Mouse (Mus musculus): ENCODE measurements around the gene S100a6. TPM values are rescaled to one million over a fixed set of nuclear protein-coding genes. Genes with fewer than 3 reads are reported as not detected.
A peak's percentile ranks its signal among the peaks of the same experiment; 100 is the strongest.

Gene S100a6
- total and polyA plus RNA-seq, 2 experiments from 2014 or later = 12.9 to 59.0 TPM

DNA sequence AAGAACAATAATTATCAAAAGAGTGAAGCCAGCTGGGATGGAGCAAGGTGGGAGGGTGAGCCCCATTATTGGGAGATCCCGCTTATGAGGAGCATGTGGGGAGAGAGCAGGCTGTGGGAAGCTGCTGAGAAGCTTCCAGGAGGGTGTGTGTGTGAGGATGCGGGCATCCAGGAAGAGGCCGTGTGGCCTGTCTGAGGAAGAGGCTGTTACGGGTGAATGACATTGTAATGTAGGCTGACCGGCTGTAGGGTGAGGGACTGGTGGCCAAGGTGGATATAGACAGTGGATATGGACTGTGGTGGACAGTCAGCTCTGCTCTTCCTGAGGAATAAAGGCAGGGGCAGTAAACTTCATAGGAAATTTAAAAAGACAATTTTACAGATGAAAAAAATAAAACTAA, 12.8 kb downstream of the S100a6 start:
- Histone ChIP-seq H3K4me3 (ENCODE audit: low read length) (no peak overlapping the region), H3K36me3 (ENCODE audit: insufficient read depth, low read length) (no peaks in the 10 kb centered on the region), H3K4me1 (ENCODE audit: insufficient read depth, low read length) (peaks cover 8% of the 10 kb centered on the region; the same call in 1 of the 2 replicates), H3K4me2 (ENCODE audit: low read depth, low read length) (no peak overlapping the region), H3K27me3 (ENCODE audit: insufficient read depth, low read length) (no peaks in the 10 kb centered on the region), H3K27ac (no peak overlapping the region), H3K9me3 (ENCODE audit: low read length) (no peaks in the 10 kb centered on the region), H3K9ac (replicated peaks; ENCODE audit: low read length) (no peak overlapping the region)
- no peak for DNase-seq (ENCODE audit: low spot score)
- WGBS = 64% methylated on average over 5 of the region's 5 CpGs
- no peak for TF ChIP-seq CTCF (IDR thresholded peaks at IDR 0.05; ENCODE audit: low read depth)
- no peak for ATAC-seq

DNA sequence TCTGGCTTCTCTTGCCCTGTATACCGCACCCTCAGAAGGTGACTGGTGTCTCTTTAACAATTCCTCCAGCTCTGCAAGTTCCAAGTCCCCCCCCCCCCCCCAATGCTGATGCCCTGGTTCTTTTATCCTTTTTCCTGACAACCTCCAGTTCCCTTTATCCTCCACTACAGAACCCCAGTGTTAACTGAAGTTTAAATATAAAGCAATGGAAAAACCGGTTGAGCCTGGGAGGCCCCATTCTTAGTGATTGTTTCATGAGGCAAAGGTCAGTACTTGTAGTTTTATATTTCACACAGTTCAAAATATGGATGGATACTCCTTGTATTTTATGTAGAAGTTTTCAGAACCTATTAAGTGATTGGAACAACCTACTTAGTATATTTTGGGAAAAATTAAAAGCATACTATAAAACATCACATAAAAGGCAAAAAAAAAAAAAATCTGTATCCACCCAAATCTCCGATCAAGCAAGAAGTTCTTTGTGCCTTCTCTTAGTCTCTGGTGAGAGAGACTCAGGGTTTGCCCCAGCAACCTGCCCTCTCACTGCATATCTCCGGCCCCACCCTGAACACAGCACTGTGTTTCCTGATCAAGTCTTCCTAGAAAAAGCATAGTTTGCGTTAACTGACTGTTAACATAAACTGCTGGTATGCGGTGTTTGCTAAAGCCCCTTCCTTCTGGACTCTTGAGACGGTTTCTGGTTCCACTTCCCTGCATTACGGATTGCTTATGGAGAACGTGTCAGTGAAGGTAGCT, 13.8 kb downstream of the S100a6 start:
- H3K4me3 ChIP-seq (ENCODE audit: low read length) = no peak overlapping the region
- no peaks in the 10 kb centered on the region for H3K36me3 ChIP-seq (ENCODE audit: insufficient read depth, low read length)
- H3K4me2 ChIP-seq (ENCODE audit: low read depth, low read length) = no peak overlapping the region
- H3K27me3 ChIP-seq (ENCODE audit: insufficient read depth, low read length) = no peaks in the 10 kb centered on the region
- ATAC-seq (no peak), DNase-seq (ENCODE audit: low spot score) (no peak)
- H3K9ac ChIP-seq (replicated peaks; ENCODE audit: low read length) = no peak overlapping the region
- H3K4me1 ChIP-seq (ENCODE audit: insufficient read depth, low read length) = peaks cover 8% of the 10 kb centered on the region; the same call in 1 of the 2 replicates
- no peaks in the 10 kb centered on the region for H3K9me3 ChIP-seq (ENCODE audit: low read length)
- H3K27ac ChIP-seq = no peak overlapping the region
- WGBS = 78% methylated on average over 9 of the region's 9 CpGs
- no peak for TF ChIP-seq CTCF (IDR thresholded peaks at IDR 0.05; ENCODE audit: low read depth)

DNA sequence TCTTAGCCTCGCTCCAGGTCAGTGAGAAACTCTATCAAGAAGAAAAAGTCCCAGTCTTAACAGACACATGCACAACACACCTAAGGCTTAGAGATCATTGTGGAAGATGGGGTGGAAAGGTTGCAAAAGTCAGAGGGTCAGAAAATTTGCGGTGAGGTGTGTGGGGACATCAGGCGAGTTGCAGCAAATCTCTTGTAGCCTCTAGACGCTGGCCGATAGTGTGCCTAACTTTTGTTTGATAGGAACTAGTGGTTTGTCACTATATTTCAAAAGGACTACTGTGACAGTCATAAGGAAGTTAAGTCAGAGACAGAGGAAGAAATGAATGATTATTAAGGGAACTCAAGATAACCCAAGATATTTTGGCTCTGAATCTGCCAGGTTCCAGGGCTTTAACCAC, 14.7 kb downstream of the S100a6 start:
- WGBS = 95% methylated on average over 5 of the region's 5 CpGs

DNA sequence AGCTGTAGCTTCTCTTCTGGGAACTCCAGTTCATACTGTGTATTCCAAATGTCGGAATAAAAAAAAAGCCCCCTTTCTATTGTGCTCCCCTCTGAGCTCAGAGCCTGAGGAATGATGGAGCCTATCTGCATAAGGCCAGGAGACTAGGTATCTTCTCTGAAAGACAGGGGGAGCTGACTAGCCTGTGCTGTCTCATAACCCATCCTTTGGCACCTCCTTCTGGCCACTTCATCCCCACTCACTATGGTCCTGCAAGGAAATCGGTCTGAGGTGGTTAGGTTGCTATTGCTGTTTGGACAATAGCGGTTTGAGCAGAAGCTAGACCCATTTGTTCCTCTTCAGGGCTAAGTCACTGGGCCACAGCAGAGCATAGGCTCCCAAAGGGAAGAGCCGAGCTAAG, 15.1 kb downstream of the S100a6 start:
- H3K4me2 ChIP-seq (ENCODE audit: low read depth, low read length) = no peak overlapping the region

More for the DNA sequence above, 14.7 kb downstream of the S100a6 start:
- Histone ChIP-seq H3K9me3 (ENCODE audit: low read length) (no peaks in the 10 kb centered on the region), H3K27ac (no peak overlapping the region), H3K9ac (replicated peaks; ENCODE audit: low read length) (no peak overlapping the region), H3K4me1 (ENCODE audit: insufficient read depth, low read length) (peaks cover 8% of the 10 kb centered on the region; the same call in 1 of the 2 replicates), H3K27me3 (ENCODE audit: insufficient read depth, low read length) (no peaks in the 10 kb centered on the region), H3K4me2 (ENCODE audit: low read depth, low read length) (no peak overlapping the region), H3K36me3 (ENCODE audit: insufficient read depth, low read length) (no peaks in the 10 kb centered on the region), H3K4me3 (ENCODE audit: low read length) (no peak overlapping the region)
- ATAC-seq = no peak
- TF ChIP-seq CTCF (IDR thresholded peaks at IDR 0.05; ENCODE audit: low read depth) = no peak
- no peak for DNase-seq (ENCODE audit: low spot score)

DNA sequence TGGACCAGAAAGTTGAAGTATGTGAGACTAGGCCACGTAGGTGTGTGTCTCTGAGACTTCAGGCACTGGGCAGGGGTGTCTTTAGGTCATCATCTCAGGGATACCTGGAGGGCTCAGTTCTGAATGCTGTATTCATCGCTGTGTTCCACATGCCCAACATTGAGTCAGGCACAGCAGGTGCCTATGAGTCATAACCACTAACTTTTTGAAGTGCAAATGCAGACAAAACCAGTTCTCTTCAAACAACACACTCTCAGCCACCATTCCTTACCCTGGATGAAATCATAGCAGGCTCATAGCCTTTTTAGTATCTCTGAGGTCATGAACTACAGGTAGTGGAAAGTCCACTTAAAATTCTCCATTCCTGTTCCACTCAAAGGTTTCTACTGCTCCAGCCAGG, 16.6 kb downstream of the S100a6 start:
- H3K4me1 ChIP-seq (ENCODE audit: insufficient read depth, low read length) = no peaks in the 10 kb centered on the region
- 77% methylated on average over 2 of the region's 2 CpGs for WGBS
- H3K27ac ChIP-seq = no peak overlapping the region

More for the DNA sequence above, 15.1 kb downstream of the S100a6 start:
- ATAC-seq = peak; percentile 70
- Histone ChIP-seq H3K36me3 (ENCODE audit: insufficient read depth, low read length) (no peaks in the 10 kb centered on the region), H3K4me1 (ENCODE audit: insufficient read depth, low read length) (peaks cover 8% of the 10 kb centered on the region; the same call in 1 of the 2 replicates), H3K27me3 (ENCODE audit: insufficient read depth, low read length) (no peaks in the 10 kb centered on the region), H3K9me3 (ENCODE audit: low read length) (no peaks in the 10 kb centered on the region), H3K27ac (no peak overlapping the region), H3K9ac (replicated peaks; ENCODE audit: low read length) (no peak overlapping the region), H3K4me3 (ENCODE audit: low read length) (no peak overlapping the region)
- DNase-seq (ENCODE audit: low spot score) = peak; percentile 40
- peak; percentile 79 for TF ChIP-seq CTCF (IDR thresholded peaks at IDR 0.05; ENCODE audit: low read depth)
- WGBS = 61% methylated on average over 4 of the region's 4 CpGs

DNA sequence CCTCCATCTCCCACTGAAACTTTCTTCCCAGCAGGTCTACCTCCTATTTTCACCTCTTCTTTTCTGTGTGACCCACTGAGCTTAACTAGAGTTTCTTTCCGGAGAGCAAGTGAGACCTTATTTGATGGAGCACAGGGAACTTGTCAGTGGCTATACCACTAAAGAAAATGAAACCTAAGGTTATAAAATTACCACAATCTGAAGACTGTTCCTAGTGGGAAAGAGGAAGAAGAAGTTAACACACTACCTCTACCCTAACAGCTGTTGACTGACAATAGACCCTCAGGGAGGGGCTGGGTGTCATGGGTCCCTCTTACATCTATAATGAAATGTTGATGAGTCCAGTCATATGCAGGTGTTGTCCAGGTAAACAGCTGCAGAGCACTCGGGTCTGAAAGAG, 19.3 kb downstream of the S100a6 start:
- ATAC-seq (no peak), DNase-seq (ENCODE audit: low spot score) (no peak)
- Histone ChIP-seq H3K27ac (no peak overlapping the region), H3K9ac (replicated peaks; ENCODE audit: low read length) (no peak overlapping the region), H3K27me3 (ENCODE audit: insufficient read depth, low read length) (no peaks in the 10 kb centered on the region), H3K9me3 (ENCODE audit: low read length) (no peaks in the 10 kb centered on the region), H3K4me2 (ENCODE audit: low read depth, low read length) (no peak overlapping the region), H3K36me3 (ENCODE audit: insufficient read depth, low read length) (no peaks in the 10 kb centered on the region), H3K4me3 (ENCODE audit: low read length) (no peak overlapping the region), H3K4me1 (ENCODE audit: insufficient read depth, low read length) (no peaks in the 10 kb centered on the region)
- WGBS = 84% methylated on average over 2 of the region's 2 CpGs
- TF ChIP-seq CTCF (IDR thresholded peaks at IDR 0.05; ENCODE audit: low read depth) = no peak

More for the DNA sequence above, 16.6 kb downstream of the S100a6 start:
- Histone ChIP-seq H3K4me2 (ENCODE audit: low read depth, low read length) (no peak overlapping the region), H3K9ac (replicated peaks; ENCODE audit: low read length) (no peak overlapping the region), H3K27me3 (ENCODE audit: insufficient read depth, low read length) (no peaks in the 10 kb centered on the region), H3K36me3 (ENCODE audit: insufficient read depth, low read length) (no peaks in the 10 kb centered on the region), H3K9me3 (ENCODE audit: low read length) (no peaks in the 10 kb centered on the region), H3K4me3 (ENCODE audit: low read length) (no peak overlapping the region)
- DNase-seq (ENCODE audit: low spot score) = no peak
- no peak for ATAC-seq
- TF ChIP-seq CTCF (IDR thresholded peaks at IDR 0.05; ENCODE audit: low read depth) = no peak
